Mouse (Mus musculus) lung, adult 2 months (tissue): ENCODE data around the gene Emc9. TPM values are rescaled to one million over a fixed set of nuclear protein-coding genes. Genes with fewer than 3 reads are reported as not detected.

Experiments used
- DNase-seq: peaks from one replicate; pipeline ENCODE4 v3.0.0; 2022
- H3K4me1 ChIP-seq: fragments of 200-500 bp; 2 replicates; pipeline ENCODE4 v1.6.1; 2011; ENCODE audit warnings: low read length; ENCODE audit not compliant: control insufficient read depth, insufficient read depth
- H3K4me3 ChIP-seq: fragments of 200-500 bp; replicated peaks from 2 replicates; pipeline ENCODE3; 2011; ENCODE audit warnings: low read depth, mild to moderate bottlenecking, control low read depth, low read length; ENCODE audit errors: extremely low read depth
- CTCF ChIP-seq: fragments of 200-500 bp; IDR thresholded peaks from 2 replicates; pipeline ENCODE4 v1.5.1; 2011; ENCODE audit warnings: mild to moderate bottlenecking, low read length, control low read depth; ENCODE audit not compliant: insufficient read depth
- POLR2A ChIP-seq: fragments of 200-500 bp; IDR thresholded peaks from 2 replicates; pipeline ENCODE4 v1.6.1; 2011; ENCODE audit warnings: low read depth, mild to moderate bottlenecking, control low read depth, low read length, borderline replicate concordance; ENCODE audit errors: extremely low read depth
- WGBS: fragments of 180-500 bp; shearing (Covaris S2); methylation state at CpG from one replicate; pipeline ENCODE4 v1.1.7; 2018; 5-methylcytosine and 5-hydroxymethylcytosine counted together
- polyA plus RNA-seq: library from polyadenylated mRNA; depleted of rRNA; stranded (reverse); fragments of >200 nt; gene quantifications from 2 replicates; pipeline ENCODE4 v1.2.3, GENCODE M21; 2012

Emc9 gene
- polyA plus RNA-seq, 1 experiment, result 20.7 TPM

DNA sequence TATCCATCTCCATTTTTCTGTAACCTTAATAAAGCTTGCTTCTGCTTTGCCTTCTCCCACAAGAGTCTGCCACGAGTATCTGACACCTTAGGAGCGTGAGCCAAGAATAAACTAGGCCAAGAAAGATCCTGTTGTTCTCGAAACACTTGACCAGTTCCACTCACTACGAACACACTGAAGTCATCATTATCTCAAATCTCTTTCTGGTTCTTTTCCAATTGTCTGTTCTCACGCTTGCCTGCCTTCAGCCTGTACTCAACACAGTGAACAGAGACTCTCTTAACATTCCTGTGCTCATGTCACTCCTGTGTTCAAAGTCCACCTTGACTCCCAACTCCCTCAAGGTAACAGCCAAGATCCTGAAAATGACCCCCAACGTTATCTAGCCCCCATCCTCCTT, 28.2 kb upstream of the Emc9 start:
- WGBS, result 52% methylated on average over 6 of the region's 6 CpGs
- Histone ChIP-seq H3K4me1 (no peaks in the 10 kb centered on the region), H3K4me3 (no peak overlapping the region)
- no peak for TF ChIP-seq CTCF
- no peak for TF ChIP-seq POLR2A
- no peak for DNase-seq

DNA sequence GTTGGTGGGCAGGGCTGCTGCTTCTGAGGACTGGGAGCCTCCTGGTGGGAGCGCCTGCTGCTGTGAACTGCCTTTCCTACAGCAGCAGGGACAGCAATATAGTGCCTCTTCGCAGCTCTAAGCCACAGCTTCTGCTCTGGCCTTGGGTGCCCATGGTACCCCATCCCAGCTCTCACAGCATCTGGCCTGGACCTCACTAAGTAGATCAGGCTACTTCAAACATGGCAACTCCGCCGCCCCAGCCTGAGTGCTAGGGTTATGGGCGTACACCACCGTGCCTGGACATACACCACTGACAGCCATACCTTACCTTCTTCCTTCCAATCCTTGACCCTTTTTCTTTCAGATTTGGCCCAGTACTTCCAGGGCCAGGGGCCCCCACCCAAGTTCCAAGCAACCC, 23.2 kb upstream of the Emc9 start:
- 97% methylated on average over 6 of the region's 6 CpGs for WGBS
- DNase-seq, result no peak
- peaks cover 9% of the 10 kb centered on the region for H3K4me1 ChIP-seq
- no peak overlapping the region for H3K4me3 ChIP-seq
- TF ChIP-seq CTCF, result no peak
- no peak for TF ChIP-seq POLR2A

- no peak for DNase-seq
- TF ChIP-seq POLR2A, result no peak
- TF ChIP-seq CTCF, result no peak
- Histone ChIP-seq H3K4me3 (no peak overlapping the region), H3K4me1 (peaks cover 9% of the 10 kb centered on the region)
- 83% methylated on average over 16 of the region's 16 CpGs for WGBS
Observed at GRCm38 (mm10) chr14:55605743-55606459, 20.8 kb upstream of the Emc9 start.

GRCm38 (mm10) chr14:55604823-55605222, 19.7 kb upstream of the Emc9 start:
- Histone ChIP-seq H3K4me3 (peak overlapping the region; percentile 78), H3K4me1 (peaks cover 9% of the 10 kb centered on the region)
- 80% methylated on average over 11 of the region's 11 CpGs for WGBS
- no peak for DNase-seq
- TF ChIP-seq CTCF (no peak), POLR2A (no peak)

DNA sequence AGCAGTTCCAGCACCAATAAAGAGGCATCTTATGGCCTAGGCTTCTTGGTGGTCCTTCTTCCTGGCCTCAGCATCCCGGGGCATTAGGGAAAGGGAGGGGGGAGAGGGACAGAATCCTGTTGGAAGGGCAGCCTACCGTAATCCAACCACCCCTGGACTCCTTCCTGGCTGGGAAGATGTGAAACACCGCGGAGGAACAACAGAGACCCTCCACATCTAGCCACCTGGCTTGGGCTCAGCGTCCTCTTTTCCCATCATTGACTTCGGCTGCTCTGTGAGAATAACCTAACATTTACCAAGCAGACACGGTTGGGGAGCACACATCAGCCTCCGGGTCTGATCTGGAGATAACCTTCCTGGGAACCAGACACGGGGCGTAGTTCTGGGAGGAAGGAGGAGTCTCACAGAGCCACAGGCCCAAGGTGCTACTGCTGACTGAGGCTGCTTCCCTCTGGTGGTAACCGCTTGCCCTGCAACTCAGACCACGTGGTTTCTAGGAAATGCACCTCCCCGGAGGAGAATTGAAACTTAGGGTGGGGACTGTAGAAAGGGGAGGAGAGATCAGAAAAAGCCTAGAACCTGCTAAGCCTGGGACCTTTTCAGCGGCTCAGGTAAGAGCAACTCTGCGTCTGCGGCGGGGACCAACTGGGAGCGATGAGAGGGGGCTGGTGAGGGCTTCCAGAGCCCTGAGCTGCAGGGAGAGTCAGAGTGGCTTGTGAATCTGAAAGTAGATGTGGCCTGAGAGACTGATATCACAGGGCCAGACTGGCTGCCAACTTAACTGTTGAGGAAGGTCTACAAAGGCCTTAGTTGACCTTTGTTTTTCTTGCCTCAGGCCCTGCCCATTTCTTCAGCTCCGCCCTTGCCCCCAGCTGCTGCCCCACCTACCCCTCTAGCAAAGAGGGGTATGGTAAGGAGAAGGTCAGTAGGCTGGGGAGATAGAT, 18.8 kb upstream of the Emc9 start:
- peak; percentile 92 for DNase-seq
- WGBS, result 4% methylated on average over 19 of the region's 19 CpGs
- H3K4me1 ChIP-seq, result peaks cover 9% of the 10 kb centered on the region
- TF ChIP-seq CTCF, result peak; percentile 97
- TF ChIP-seq POLR2A, result peak; percentile 55; the same call in 1 of the 2 replicates
- H3K4me3 ChIP-seq, result peak overlapping the region; percentile 78

- no peak for DNase-seq
- 67% methylated on average over 7 of the region's 7 CpGs for WGBS
- TF ChIP-seq CTCF (no peak), POLR2A (no peak)
- Histone ChIP-seq H3K4me1 (peaks cover 9% of the 10 kb centered on the region), H3K4me3 (peak within 1 kb of the TSS; percentile 78)
Observed at GRCm38 (mm10) chr14:55603271-55603632, 18.1 kb upstream of the Emc9 start, which contains the start of gene Irf9. Gene Irf9 (plus strand): TSS chr14:55603571.

- 94% methylated on average over 21 of the region's 21 CpGs for WGBS
- H3K4me3 ChIP-seq, result no peak overlapping the region
- DNase-seq, result no peak
- no peak for TF ChIP-seq CTCF
- H3K4me1 ChIP-seq, result peaks cover 4% of the 10 kb centered on the region
Observed at GRCm38 (mm10) chr14:55598521-55599390, 13.7 kb upstream of the Emc9 start.

DNA sequence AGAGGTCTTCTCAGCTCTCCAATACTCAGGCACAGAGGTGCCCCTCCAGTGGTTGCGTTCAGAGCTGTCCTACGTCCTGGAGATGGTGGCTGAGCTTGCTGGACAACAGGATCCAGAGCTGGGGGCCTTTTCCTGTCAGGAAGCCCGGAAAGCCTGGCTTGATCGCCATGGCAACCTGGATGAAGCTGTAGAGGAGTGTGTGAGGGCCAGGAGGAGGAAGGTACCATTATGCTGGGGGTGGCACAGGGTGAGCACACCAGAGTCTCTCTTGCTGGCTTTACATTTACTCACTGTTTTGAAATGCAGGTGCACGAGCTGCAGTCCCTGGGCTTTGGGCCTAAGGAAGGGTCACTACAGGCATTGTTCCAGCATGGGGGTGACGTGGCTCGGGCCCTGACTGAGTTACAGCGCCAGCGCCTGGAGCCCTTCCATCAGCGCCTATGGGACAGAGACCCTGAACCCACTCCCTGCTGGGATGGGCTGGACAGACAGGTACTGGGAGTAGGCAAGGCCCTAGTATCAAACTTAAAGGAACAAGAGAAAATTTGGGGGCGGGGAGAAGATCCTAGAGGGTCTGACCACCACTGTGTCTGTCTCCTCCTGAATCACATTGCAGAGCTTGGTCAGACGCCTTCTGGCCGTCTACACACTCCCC, 11.1 kb upstream of the Emc9 start:
- no peak for DNase-seq
- TF ChIP-seq CTCF (no peak), POLR2A (no peak)
- H3K4me3 ChIP-seq, result no peak overlapping the region
- peaks cover 14% of the 10 kb centered on the region for H3K4me1 ChIP-seq
- WGBS, result 80% methylated on average over 13 of the region's 13 CpGs

- no peak for TF ChIP-seq CTCF
- no peak for TF ChIP-seq POLR2A
- DNase-seq, result peak; percentile 38
- Histone ChIP-seq H3K4me3 (peak overlapping the region; percentile 87), H3K4me1 (peaks cover 18% of the 10 kb centered on the region)
- 3% methylated on average over 16 of the region's 16 CpGs for WGBS
Observed at GRCm38 (mm10) chr14:55592226-55592625, 7.1 kb upstream of the Emc9 start.
